Mouse (Mus musculus) hindbrain, postnatal 0 days (tissue): ENCODE results near the gene Aco1. TPM values are rescaled to one million over a fixed set of nuclear protein-coding genes. Genes with fewer than 3 reads are reported as not detected.
"Not testable (repeated sequence)": the region's sequence is repeated elsewhere in the genome, so short reads cannot be mapped to it uniquely, and the experiment has no call there.

Experiments used
- ATAC-seq: fragments of 200-750 bp; cut with Nextera tagmentation; 2 replicates; pipeline ENCODE4 v1.8.0; 2017; ENCODE audit warnings: mild to moderate bottlenecking, moderate TSS enrichment, moderate library complexity
- DNase-seq: peaks from one replicate; pipeline ENCODE4 v3.0.0-alpha.2; 2015; ENCODE audit warnings: low spot score
- H3K27ac ChIP-seq: fragments of 300-500 bp; sonication (generic); 2 replicates; pipeline ENCODE4 v1.5.1; 2014; ENCODE audit warnings: mild to moderate bottlenecking
- H3K27me3 ChIP-seq: fragments of 300-500 bp; sonication (generic); 2 replicates; pipeline ENCODE4 v1.6.1; 2014; ENCODE audit warnings: low read length, mixed read lengths; ENCODE audit not compliant: insufficient read depth
- H3K36me3 ChIP-seq: fragments of 300-500 bp; sonication (generic); 2 replicates; pipeline ENCODE4 v1.6.1; 2014; ENCODE audit warnings: low read length, mixed read lengths; ENCODE audit not compliant: insufficient read depth
- H3K4me1 ChIP-seq: fragments of 300-500 bp; sonication (generic); 2 replicates; pipeline ENCODE4 v1.6.1; 2014; ENCODE audit warnings: antibody characterized with exemption, low read length, mixed read lengths; ENCODE audit not compliant: insufficient read depth
- H3K4me2 ChIP-seq: fragments of 300-500 bp; sonication (generic); 2 replicates; pipeline ENCODE4 v1.6.1; 2014; ENCODE audit warnings: low read depth, mild to moderate bottlenecking, low read length, moderate library complexity, mixed read lengths
- H3K4me3 ChIP-seq: fragments of 300-500 bp; sonication (generic); 2 replicates; pipeline ENCODE4 v1.5.1; 2014; ENCODE audit warnings: low read length
- H3K9ac ChIP-seq: fragments of 300-500 bp; sonication (generic); replicated peaks from 2 replicates; pipeline ENCODE4 v1.6.1; 2014; ENCODE audit warnings: mild to moderate bottlenecking, low read length, moderate library complexity, mixed read lengths
- H3K9me3 ChIP-seq: fragments of 300-500 bp; sonication (generic); 2 replicates; pipeline ENCODE4 v1.6.1; 2016; ENCODE audit warnings: low read length, mixed read lengths
- CTCF ChIP-seq: IDR thresholded peaks from 2 replicates; pipeline ENCODE4 v1.5.1; 2016; ENCODE audit warnings: antibody characterized with exemption, control low read depth, low read depth
- WGBS: fragments of 180-500 bp; shearing (Covaris S2); extraction: QIAGEN DNeasy Blood & Tissue Kit; methylation state at CpG from one replicate; pipeline ENCODE4 v1.1.7; 2014; 5-methylcytosine and 5-hydroxymethylcytosine counted together
- polyA plus RNA-seq: library from polyadenylated mRNA; unstranded; fragments of >200 nt; fragmentation: Nextera tagmentation; extraction: Ambion mirVana; gene quantifications from 2 replicates; pipeline ENCODE4 v1.2.1, GENCODE M21; 2015
- total RNA-seq: library from RNA; depleted of rRNA; stranded (reverse); fragments of >200 nt; gene quantifications from 2 replicates; pipeline ENCODE4 v1.2.3, GENCODE M21; 2014; rRNA removed

Aco1 gene
- total RNA-seq (54.7 and 57.0 TPM in 2 replicates), polyA plus RNA-seq (37.5 and 38.3 TPM in 2 replicates)

- Histone ChIP-seq H3K27me3 (no peaks in the 10 kb centered on the region), H3K9ac (peak within 1 kb of the TSS; percentile 92), H3K27ac (peak within 1 kb of the TSS; percentile 95), H3K4me2 (peak within 1 kb of the TSS; percentile 77), H3K36me3 (no peaks in the 10 kb centered on the region), H3K4me3 (peak within 1 kb of the TSS; percentile 90), H3K9me3 (no peaks in the 10 kb centered on the region), H3K4me1 (0 out of 2 replicates have a peak, but pooled peaks cover 8% of the 10 kb centered on the region)
- TF ChIP-seq CTCF: 0 out of 2 replicates have a peak, but pooled peaks have one; percentile 6
- WGBS: 3% methylated on average over 46 of the region's 46 CpGs
- DNase-seq (peak; percentile 97), ATAC-seq (peak; percentile 98)
These were observed at the start of gene Aco1 for GRCm38 (mm10) chr4:40142743-40143532. Aco1 (plus strand) TSS chr4:40143081.

GRCm38 (mm10) chr4:40094974-40095373 is 47.9 kb upstream of the Aco1 start:
- no peaks in the 10 kb centered on the region for H3K9me3 ChIP-seq

GRCm38 (mm10) chr4:40102996-40103395 is 39.9 kb upstream of the Aco1 start:
- no peaks in the 10 kb centered on the region for H3K9me3 ChIP-seq
- H3K9ac ChIP-seq: no peak overlapping the region
- no peak overlapping the region for H3K4me3 ChIP-seq
- 79% methylated on average over 1 of the region's 1 CpGs for WGBS
- no peak overlapping the region for H3K27ac ChIP-seq
- ATAC-seq (no peak), DNase-seq (no peak)
- no peaks in the 10 kb centered on the region for H3K27me3 ChIP-seq
- no peak overlapping the region for H3K4me2 ChIP-seq
- TF ChIP-seq CTCF: no peak
- H3K4me1 ChIP-seq: no peaks in the 10 kb centered on the region
- no peaks in the 10 kb centered on the region for H3K36me3 ChIP-seq

More at GRCm38 (mm10) chr4:40094974-40095373, 47.9 kb upstream of the Aco1 start:
- Histone ChIP-seq H3K36me3 (no peaks in the 10 kb centered on the region), H3K4me2 (no peak overlapping the region), H3K4me3 (no peak overlapping the region), H3K4me1 (no peaks in the 10 kb centered on the region), H3K27ac (no peak overlapping the region), H3K9ac (no peak overlapping the region), H3K27me3 (no peaks in the 10 kb centered on the region)
- no peak for ATAC-seq
- WGBS: 85% methylated on average over 2 of the region's 2 CpGs
- TF ChIP-seq CTCF: no peak
- no peak for DNase-seq

GRCm38 (mm10) chr4:40106004-40106536 is 36.8 kb upstream of the Aco1 start:
- H3K27ac ChIP-seq: no peak overlapping the region
- DNase-seq: no peak
- H3K4me1 ChIP-seq: no peaks in the 10 kb centered on the region
- 21% methylated on average over 8 of the region's 8 CpGs for WGBS
- no peak overlapping the region for H3K4me2 ChIP-seq
- ATAC-seq: no peak
- H3K4me3 ChIP-seq: no peak overlapping the region
- H3K27me3 ChIP-seq: no peaks in the 10 kb centered on the region
- H3K9ac ChIP-seq: no peak overlapping the region
- H3K9me3 ChIP-seq: no peaks in the 10 kb centered on the region
- no peak for TF ChIP-seq CTCF
- no peaks in the 10 kb centered on the region for H3K36me3 ChIP-seq

- Histone ChIP-seq H3K4me1 (no peaks in the 10 kb centered on the region), H3K4me3 (no peak overlapping the region), H3K27ac (no peak overlapping the region), H3K9ac (no peak overlapping the region), H3K27me3 (no peaks in the 10 kb centered on the region), H3K4me2 (no peak overlapping the region), H3K36me3 (no peaks in the 10 kb centered on the region), H3K9me3 (no peaks in the 10 kb centered on the region)
- ATAC-seq (no peak), DNase-seq (no peak)
- WGBS: 75% methylated on average over 4 of the region's 4 CpGs
- no peak for TF ChIP-seq CTCF
These were observed 34.9 kb upstream of the Aco1 start for GRCm38 (mm10) chr4:40108030-40108429.

- no peaks in the 10 kb centered on the region for H3K27me3 ChIP-seq
- H3K4me1 ChIP-seq: no peaks in the 10 kb centered on the region
- H3K4me3 ChIP-seq: no peak overlapping the region
- no peaks in the 10 kb centered on the region for H3K36me3 ChIP-seq
- 82% methylated on average over 1 of the region's 1 CpGs for whole genome bisulfite sequencing
- no peak overlapping the region for H3K4me2 ChIP-seq
- DNase-seq: peak; percentile 67
- no peak for ATAC-seq
- peak; percentile 58 for TF ChIP-seq CTCF
- H3K9ac ChIP-seq: no peak overlapping the region
- no peak overlapping the region for H3K27ac ChIP-seq
- H3K9me3 ChIP-seq: no peaks in the 10 kb centered on the region
These were observed 29.7 kb upstream of the Aco1 start for GRCm38 (mm10) chr4:40113173-40113572.

GRCm38 (mm10) chr4:40121221-40121620 is 21.7 kb upstream of the Aco1 start:
- Histone ChIP-seq H3K27ac (no peak overlapping the region), H3K27me3 (no peaks in the 10 kb centered on the region), H3K9me3 (no peaks in the 10 kb centered on the region), H3K4me2 (no peak overlapping the region), H3K4me1 (no peaks in the 10 kb centered on the region), H3K36me3 (no peaks in the 10 kb centered on the region), H3K9ac (no peak overlapping the region), H3K4me3 (no peak overlapping the region)
- no peak for DNase-seq
- no peak for TF ChIP-seq CTCF
- peak; percentile 32; the same call in 1 of the 2 replicates for ATAC-seq
- 58% methylated on average over 3 of the region's 3 CpGs for WGBS

- not testable (repeated sequence) for H3K9ac ChIP-seq, H3K27me3 ChIP-seq, ATAC-seq, H3K27ac ChIP-seq, H3K4me3 ChIP-seq, H3K4me1 ChIP-seq, H3K4me2 ChIP-seq, H3K36me3 ChIP-seq, DNase-seq, H3K9me3 ChIP-seq
- WGBS: 89% methylated on average over 1 of the region's 1 CpGs
These were observed 20.6 kb upstream of the Aco1 start for GRCm38 (mm10) chr4:40122291-40122690.
